Mouse (Mus musculus): ENCODE measurements around the gene Fnip1.

GRCm38 (mm10) chr11:54427695-54428352 lies 10.2 kb upstream of the Fnip1 start:
- no peak for TF ChIP-seq POLR2AphosphoS5 (IDR thresholded peaks at IDR 0.05; ENCODE audit: borderline replicate concordance, low read depth, low read length)
- TF ChIP-seq CTCF (IDR thresholded peaks at IDR 0.05 in 2 of 3, conservative IDR thresholded peaks at IDR 0.05 in 1 of 3; ENCODE audit: control insufficient read depth in 1 of 3, insufficient read depth in 1 of 3, low read depth in 2 of 3, low read length in 3 of 3, poor library complexity in 1 of 3, severe bottlenecking in 1 of 3), result no peak
- peak; percentile 41 to 75; a peak in 2 of 4 replicates for TF ChIP-seq POLR2A (IDR thresholded peaks at IDR 0.05; ENCODE audit: control insufficient read depth in 1 of 2, insufficient read depth in 1 of 2, low read depth in 1 of 2, low read length in 2 of 2, poor library complexity in 1 of 2)
- peak; percentile 74; the same call in 1 of the 2 replicates for TF ChIP-seq CHD1 (IDR thresholded peaks at IDR 0.05; ENCODE audit: low read depth, low read length)
- TF ChIP-seq CHD2 (IDR thresholded peaks at IDR 0.05; ENCODE audit: low read length), result peak; percentile 11; the same call in 1 of the 2 replicates
- TF ChIP-seq MXI1 (IDR thresholded peaks at IDR 0.05; ENCODE audit: low read depth, low read length), result peak; percentile 12
- TF ChIP-seq UBTF (IDR thresholded peaks at IDR 0.05; ENCODE audit: borderline replicate concordance, insufficient read depth, low read depth, low read length), result no peak
- no peak for TF ChIP-seq E2F4 (IDR thresholded peaks at IDR 0.05; ENCODE audit: borderline replicate concordance, low read depth, low read length)
- TF ChIP-seq MAX (IDR thresholded peaks at IDR 0.05; ENCODE audit: low read length), result peak; percentile 69; the same call in 1 of the 2 replicates
- peak; percentile 70 for TF ChIP-seq GATA1 (IDR thresholded peaks at IDR 0.05; ENCODE audit: low read depth, low read length)
- no peak for TF ChIP-seq JUND (IDR thresholded peaks at IDR 0.05; ENCODE audit: low read depth, low read length)
- peak; percentile 82 to 90 for TF ChIP-seq EP300 (IDR thresholded peaks at IDR 0.05; ENCODE audit: low read depth in 1 of 2, low read length in 2 of 2)
- TF ChIP-seq ZC3H11A (IDR thresholded peaks at IDR 0.05; ENCODE audit: low read depth, low read length), result no peak
- peak; percentile 53; the same call in 1 of the 2 replicates for TF ChIP-seq TCF12 (IDR thresholded peaks at IDR 0.05; ENCODE audit: low read depth, low read length)
